Mouse (Mus musculus) forebrain, embryonic 16.5 days (tissue): Measurements from ENCODE around the gene Jak2. TPM values are rescaled to one million over a fixed set of nuclear protein-coding genes. Genes with fewer than 3 reads are reported as not detected.

Experiments used
- ATAC-seq: fragments of 200-750 bp; cut with Nextera tagmentation; 2 replicates; pipeline ENCODE4 v1.8.0; 2017; ENCODE audit warnings: mild to moderate bottlenecking, moderate library complexity
- H3K27ac ChIP-seq: fragments of 300-500 bp; sonication (generic); 2 replicates; pipeline ENCODE4 v1.5.1; 2014; ENCODE audit warnings: low read length, control low read depth
- H3K27me3 ChIP-seq: fragments of 300-500 bp; sonication (generic); replicated peaks from 2 replicates; pipeline ENCODE4 v1.6.1; 2014; ENCODE audit warnings: low read length; ENCODE audit not compliant: control insufficient read depth, insufficient read depth
- H3K36me3 ChIP-seq: fragments of 300-500 bp; sonication (generic); 2 replicates; pipeline ENCODE4 v1.6.1; 2014; ENCODE audit not compliant: control insufficient read depth, insufficient read depth
- H3K4me1 ChIP-seq: fragments of 300-500 bp; sonication (generic); replicated peaks from 2 replicates; pipeline ENCODE4 v1.6.1; 2014; ENCODE audit warnings: low read length; ENCODE audit not compliant: control insufficient read depth, insufficient read depth
- H3K4me2 ChIP-seq: fragments of 300-500 bp; sonication (generic); 2 replicates; pipeline ENCODE4 v1.6.1; 2014; ENCODE audit warnings: mild to moderate bottlenecking, low read length, control low read depth
- H3K4me3 ChIP-seq: fragments of 300-500 bp; sonication (generic); replicated peaks from 2 replicates; pipeline ENCODE4 v1.5.1; 2014; ENCODE audit warnings: mild to moderate bottlenecking, low read length, control low read depth
- H3K9ac ChIP-seq: fragments of 300-500 bp; sonication (generic); replicated peaks from 2 replicates; pipeline ENCODE4 v1.6.1; 2014; ENCODE audit warnings: low read depth, low read length, control low read depth
- H3K9me3 ChIP-seq: fragments of 300-500 bp; sonication (generic); 2 replicates; pipeline ENCODE4 v1.6.1; 2016; ENCODE audit warnings: low read length; ENCODE audit not compliant: control insufficient read depth
- WGBS: fragments of 180-500 bp; shearing (Covaris S2); extraction: QIAGEN DNeasy Blood & Tissue Kit; methylation state at CpG from one replicate; pipeline ENCODE4 v1.1.7; 2014; 5-methylcytosine and 5-hydroxymethylcytosine counted together
- polyA plus RNA-seq: library from polyadenylated mRNA; unstranded; fragments of >200 nt; fragmentation: Nextera tagmentation; extraction: Ambion mirVana; gene quantifications from 2 replicates; pipeline ENCODE4 v1.2.1, GENCODE M21; 2015

The Jak2 gene
- polyA plus RNA-seq, 1 experiment from 2014 or later, result 18.2 TPM

- 0 out of 2 replicates have a peak overlapping the region, but pooled peaks have one; percentile 4 for H3K27ac ChIP-seq
- no peaks in the 10 kb centered on the region for H3K27me3 ChIP-seq
- H3K9ac ChIP-seq, result no peak overlapping the region
- peaks cover 23% of the 10 kb centered on the region for H3K36me3 ChIP-seq
- no peak for ATAC-seq
- H3K4me2 ChIP-seq, result no peak overlapping the region
- WGBS, result 83% methylated on average over 8 of the region's 8 CpGs
- no peak overlapping the region for H3K4me3 ChIP-seq
- H3K4me1 ChIP-seq, result no peaks in the 10 kb centered on the region
- H3K9me3 ChIP-seq, result peaks cover 6% of the 10 kb centered on the region
Measured at GRCm38 (mm10) chr19:29311791-29312190, 60.2 kb downstream of the Jak2 start.

DNA sequence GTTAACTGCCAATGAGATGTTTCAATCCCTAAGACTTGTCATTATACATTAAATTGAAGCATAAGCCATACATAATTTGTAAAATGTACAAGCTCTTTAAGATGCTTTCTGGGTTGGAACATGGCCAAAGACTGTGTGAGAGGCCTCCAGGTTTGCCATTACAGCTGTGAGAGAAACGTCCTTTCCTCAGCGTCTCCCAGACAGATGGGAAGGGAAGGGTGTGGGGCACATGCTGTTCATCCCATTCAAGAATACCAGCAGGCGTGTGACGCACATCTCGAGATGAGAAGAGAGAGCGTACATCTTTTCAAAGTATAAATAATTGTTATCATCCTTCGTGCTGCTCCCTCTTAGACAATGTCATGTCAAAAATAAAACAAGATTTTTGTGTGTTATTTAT is 61.0 kb downstream of the Jak2 start:
- 40% methylated on average over 7 of the region's 7 CpGs for WGBS
- H3K27ac ChIP-seq, result no peak overlapping the region
- H3K36me3 ChIP-seq, result peaks cover 23% of the 10 kb centered on the region
- no peak overlapping the region for H3K4me3 ChIP-seq
- no peak overlapping the region for H3K9ac ChIP-seq
- H3K9me3 ChIP-seq, result peaks cover 8% of the 10 kb centered on the region
- no peaks in the 10 kb centered on the region for H3K27me3 ChIP-seq
- H3K4me2 ChIP-seq, result no peak overlapping the region
- H3K4me1 ChIP-seq, result no peaks in the 10 kb centered on the region
- no peak for ATAC-seq

- no peak for ATAC-seq
- H3K36me3 ChIP-seq, result no peaks in the 10 kb centered on the region
- no peaks in the 10 kb centered on the region for H3K4me1 ChIP-seq
- 78% methylated on average over 8 of the region's 8 CpGs for WGBS
- H3K27ac ChIP-seq, result no peak overlapping the region
- H3K4me2 ChIP-seq, result no peak overlapping the region
- no peak overlapping the region for H3K9ac ChIP-seq
- no peak overlapping the region for H3K4me3 ChIP-seq
- H3K9me3 ChIP-seq, result no peaks in the 10 kb centered on the region
- H3K27me3 ChIP-seq, result no peaks in the 10 kb centered on the region
Measured at GRCm38 (mm10) chr19:29323416-29324049, 71.9 kb downstream of the Jak2 start.

DNA sequence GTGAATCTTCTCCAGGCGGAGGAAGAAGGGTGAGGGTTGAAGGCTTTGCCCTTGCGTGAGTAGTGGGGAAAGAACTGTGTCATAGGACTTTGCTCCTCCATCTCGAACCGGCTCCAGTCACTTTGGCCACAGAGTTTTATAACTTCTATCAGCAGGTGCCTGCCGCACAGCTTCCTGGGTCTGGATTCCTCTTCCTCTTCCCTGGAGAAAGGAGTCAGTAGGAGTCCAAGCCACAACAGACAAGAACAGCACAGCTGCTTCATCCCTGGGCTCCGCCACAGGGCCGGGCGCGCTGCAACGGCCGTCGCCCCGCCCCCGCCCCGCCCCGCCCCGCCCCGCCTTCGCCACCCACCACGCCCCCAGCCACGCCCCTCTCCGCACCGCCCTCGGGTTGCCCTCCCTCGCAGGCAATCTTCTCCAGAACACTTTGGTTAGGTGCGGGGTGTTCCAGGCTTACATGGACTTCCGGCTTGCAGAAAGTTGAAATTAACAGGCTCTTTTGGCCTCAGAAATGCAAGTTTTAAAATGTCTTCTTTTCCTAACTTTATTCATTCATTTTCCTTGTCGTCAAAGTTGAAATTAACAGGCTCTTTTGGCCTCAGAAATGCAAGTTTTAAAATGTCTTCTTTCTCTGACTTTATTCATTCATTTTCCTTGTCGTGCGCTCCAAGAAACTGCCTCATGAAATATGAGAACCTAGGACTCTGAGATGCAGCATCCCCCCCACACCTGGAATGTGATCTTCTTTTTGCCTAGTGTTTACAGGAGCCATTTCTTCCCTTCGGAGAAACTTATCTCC is 73.6 kb downstream of the Jak2 start, which contains the start of gene Insl6:
Insl6 (minus strand) TSS at position 304 of the 799 bp plus-strand sequence.
- no peaks in the 10 kb centered on the region for H3K36me3 ChIP-seq
- no peaks in the 10 kb centered on the region for H3K27me3 ChIP-seq
- no peak within 1 kb of the TSS for H3K27ac ChIP-seq
- no peaks in the 10 kb centered on the region for H3K9me3 ChIP-seq
- no peak within 1 kb of the TSS for H3K9ac ChIP-seq
- WGBS, result 5% methylated on average over 29 of the region's 31 CpGs
- no peaks in the 10 kb centered on the region for H3K4me1 ChIP-seq
- ATAC-seq, result peak; percentile 90
- peak within 1 kb of the TSS; percentile 33 for H3K4me3 ChIP-seq
- H3K4me2 ChIP-seq, result peak within 1 kb of the TSS; percentile 54

DNA sequence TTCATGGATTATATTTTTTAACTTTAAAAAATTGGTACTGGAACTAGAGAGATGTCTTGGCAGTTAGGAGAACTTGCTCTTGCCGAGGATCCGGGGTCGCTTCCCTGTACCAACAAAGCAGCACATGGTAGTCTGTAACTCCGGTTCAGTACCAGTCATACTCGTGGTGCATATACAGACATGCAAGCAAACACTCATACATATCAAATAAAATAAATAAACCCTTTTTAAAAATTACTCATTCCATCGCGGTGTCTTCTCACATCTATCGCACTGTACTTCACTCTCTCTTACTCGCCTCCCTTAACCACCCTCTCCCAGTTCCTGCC is 74.2 kb downstream of the Jak2 start:
- no peak for ATAC-seq
- Histone ChIP-seq H3K9me3 (no peaks in the 10 kb centered on the region), H3K4me2 (no peak overlapping the region), H3K27ac (no peak overlapping the region), H3K9ac (no peak overlapping the region), H3K4me1 (no peaks in the 10 kb centered on the region), H3K36me3 (no peaks in the 10 kb centered on the region), H3K27me3 (no peaks in the 10 kb centered on the region), H3K4me3 (no peak overlapping the region)
- WGBS, result 65% methylated on average over 9 of the region's 9 CpGs

- no peak overlapping the region for H3K4me3 ChIP-seq
- H3K9ac ChIP-seq, result no peak overlapping the region
- no peaks in the 10 kb centered on the region for H3K4me1 ChIP-seq
- no peak for ATAC-seq
- H3K9me3 ChIP-seq, result no peaks in the 10 kb centered on the region
- 64% methylated on average over 4 of the region's 4 CpGs for WGBS
- no peak overlapping the region for H3K4me2 ChIP-seq
- H3K27me3 ChIP-seq, result no peaks in the 10 kb centered on the region
- no peak overlapping the region for H3K27ac ChIP-seq
- H3K36me3 ChIP-seq, result no peaks in the 10 kb centered on the region
Measured at GRCm38 (mm10) chr19:29326396-29326795, 74.8 kb downstream of the Jak2 start.

DNA sequence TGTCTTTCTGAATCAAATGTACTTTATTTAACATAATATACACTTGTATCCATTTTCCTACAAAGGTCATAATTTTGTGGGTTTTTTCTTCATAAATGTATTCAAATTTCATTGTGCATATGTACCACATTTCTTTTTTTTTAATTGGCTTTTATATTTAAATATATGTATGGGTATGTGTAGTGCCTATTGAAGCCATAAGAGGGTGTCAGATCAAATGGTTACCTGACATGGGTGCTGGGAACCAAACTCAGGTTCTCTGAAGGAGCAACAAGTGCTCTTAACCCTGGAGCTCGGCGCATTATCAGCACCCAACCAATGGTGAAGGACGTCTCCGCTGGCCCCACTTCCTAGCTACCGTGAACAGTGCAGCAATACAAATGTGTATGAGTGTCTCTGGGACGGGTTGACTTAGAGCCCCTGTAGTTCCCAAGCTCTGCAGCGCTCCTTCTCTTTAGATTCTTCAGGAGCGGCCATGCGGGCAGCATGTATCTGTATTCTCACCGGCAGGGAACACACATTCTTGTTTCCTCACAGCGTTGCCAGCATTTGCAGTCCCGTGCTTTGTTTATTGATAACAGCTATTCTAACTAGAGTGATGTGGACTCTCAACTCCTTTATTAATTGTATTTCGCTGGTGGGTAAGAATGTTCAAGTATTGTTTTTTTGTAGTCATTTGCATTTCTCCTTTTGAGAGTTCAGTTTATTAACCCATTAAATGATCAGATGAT is 75.4 kb downstream of the Jak2 start:
- no peak overlapping the region for H3K27ac ChIP-seq
- no peaks in the 10 kb centered on the region for H3K9me3 ChIP-seq
- no peaks in the 10 kb centered on the region for H3K36me3 ChIP-seq
- no peak overlapping the region for H3K9ac ChIP-seq
- ATAC-seq, result no peak
- H3K4me3 ChIP-seq, result no peak overlapping the region
- no peaks in the 10 kb centered on the region for H3K27me3 ChIP-seq
- H3K4me2 ChIP-seq, result no peak overlapping the region
- WGBS, result 69% methylated on average over 13 of the region's 13 CpGs
- H3K4me1 ChIP-seq, result no peaks in the 10 kb centered on the region

DNA sequence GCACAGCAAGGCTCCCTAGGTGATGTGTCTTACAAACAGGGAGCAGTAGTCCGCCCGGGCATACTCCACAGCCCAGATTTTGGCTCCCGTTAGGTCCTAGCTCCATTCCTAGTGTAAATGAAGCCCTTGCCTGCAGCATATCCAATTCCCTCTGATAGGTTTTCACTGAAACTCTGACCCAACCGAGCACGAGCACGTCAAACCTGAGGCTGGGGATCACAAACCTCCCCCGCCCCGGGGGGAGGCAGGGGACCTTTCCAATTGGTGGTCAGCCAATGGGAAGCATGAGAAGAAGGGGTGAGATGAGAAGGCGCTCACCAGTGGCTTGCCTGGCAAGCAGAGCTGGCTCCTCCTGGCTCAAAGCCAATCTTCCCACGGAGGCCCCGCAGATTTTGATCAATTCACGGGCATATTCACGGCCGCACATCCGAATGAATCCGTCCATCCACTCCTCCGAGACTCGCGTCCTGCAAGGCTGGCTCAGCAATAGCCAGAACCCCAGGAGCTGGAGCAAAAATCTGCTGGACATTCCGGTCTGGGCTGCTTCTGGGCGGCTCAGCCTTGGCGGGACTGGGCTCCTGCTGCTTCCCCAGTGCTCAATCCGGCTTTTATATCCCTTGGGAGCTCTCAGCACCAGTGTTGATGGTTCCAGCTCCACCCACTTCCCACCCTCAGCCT is 82.6 kb downstream of the Jak2 start, which contains the start of gene Rln1:
Rln1 (minus strand) TSS at position 603 of the 678 bp plus-strand sequence.
- peak within 1 kb of the TSS; percentile 65 for H3K9ac ChIP-seq
- H3K36me3 ChIP-seq, result no peaks in the 10 kb centered on the region
- H3K4me1 ChIP-seq, result peaks cover 10% of the 10 kb centered on the region; the same call in 1 of the 2 replicates
- H3K27ac ChIP-seq, result no peak within 1 kb of the TSS
- no peaks in the 10 kb centered on the region for H3K27me3 ChIP-seq
- no peaks in the 10 kb centered on the region for H3K9me3 ChIP-seq
- H3K4me3 ChIP-seq, result peak within 1 kb of the TSS; percentile 49
- 2% methylated on average over 23 of the region's 23 CpGs for WGBS
- ATAC-seq, result peak; percentile 89
- peak within 1 kb of the TSS; percentile 75 for H3K4me2 ChIP-seq

GRCm38 (mm10) chr19:29336624-29337023 is 85.0 kb downstream of the Jak2 start:
- Histone ChIP-seq H3K27me3 (no peaks in the 10 kb centered on the region), H3K9ac (no peak overlapping the region), H3K27ac (no peak overlapping the region), H3K4me1 (peaks cover 10% of the 10 kb centered on the region; the same call in 1 of the 2 replicates), H3K4me2 (no peak overlapping the region), H3K4me3 (no peak overlapping the region), H3K36me3 (no peaks in the 10 kb centered on the region), H3K9me3 (no peaks in the 10 kb centered on the region)
- ATAC-seq, result no peak
- 92% methylated on average over 2 of the region's 2 CpGs for WGBS
